Mouse (Mus musculus): ENCODE data around the gene Rgs17. TPM values are rescaled to one million over a fixed set of nuclear protein-coding genes. Genes with fewer than 3 reads are reported as not detected.
A peak's percentile ranks its signal among the peaks of the same experiment; 100 is the strongest.
"Not testable (repeated sequence)": the region's sequence is repeated elsewhere in the genome, so short reads cannot be mapped to it uniquely, and the experiment has no call there.

Rgs17 gene
- polyA plus RNA-seq (2015; fragmentation: Nextera tagmentation; extraction: Ambion mirVana) = 1.5 and 2.1 TPM in 2 replicates

GRCm38 (mm10) chr10:5922294-5922828, at the start of gene Rgs17:
Gene Rgs17 (minus strand): TSS chr10:5922400.
- no peak for DNase-seq (ENCODE audit: low spot score)

GRCm38 (mm10) chr10:5967655-5968054, 45.5 kb upstream of the Rgs17 start:
- DNase-seq (ENCODE audit: low spot score) = no peak

- not testable (repeated sequence) for DNase-seq (ENCODE audit: low spot score)
These were observed 31.6 kb upstream of the Rgs17 start for GRCm38 (mm10) chr10:5953787-5954186.

GRCm38 (mm10) chr10:5924261-5924660, 2.1 kb upstream of the Rgs17 start:
- DNase-seq (ENCODE audit: low spot score) = no peak

GRCm38 (mm10) chr10:5923096-5923495, 896 bp upstream of the Rgs17 start:
- DNase-seq (ENCODE audit: low spot score) = no peak

GRCm38 (mm10) chr10:5921771-5922170, 429 bp downstream of the Rgs17 start:
- DNase-seq (ENCODE audit: low spot score) = no peak

GRCm38 (mm10) chr10:5921031-5921551, 1.1 kb downstream of the Rgs17 start:
- no peak for DNase-seq (ENCODE audit: low spot score)

GRCm38 (mm10) chr10:5904399-5904798, 17.8 kb downstream of the Rgs17 start:
- no peak for DNase-seq (ENCODE audit: low spot score)

- DNase-seq (ENCODE audit: low spot score) = no peak
These were observed 20.4 kb downstream of the Rgs17 start for GRCm38 (mm10) chr10:5901777-5902176.

GRCm38 (mm10) chr10:5900731-5901130, 21.5 kb downstream of the Rgs17 start:
- DNase-seq (ENCODE audit: low spot score) = no peak

GRCm38 (mm10) chr10:5877106-5877505, 45.1 kb downstream of the Rgs17 start:
- DNase-seq (ENCODE audit: low spot score) = no peak

GRCm38 (mm10) chr10:5871081-5871480, 51.1 kb downstream of the Rgs17 start:
- no peak for DNase-seq (ENCODE audit: low spot score)

GRCm38 (mm10) chr10:5867981-5868552, 54.1 kb downstream of the Rgs17 start:
- DNase-seq (ENCODE audit: low spot score) = no peak

- DNase-seq (ENCODE audit: low spot score) = no peak
These were observed 56.2 kb downstream of the Rgs17 start for GRCm38 (mm10) chr10:5865996-5866395.

GRCm38 (mm10) chr10:5862669-5863068, 59.5 kb downstream of the Rgs17 start:
- no peak for DNase-seq (ENCODE audit: low spot score)

GRCm38 (mm10) chr10:5860849-5861248, 61.4 kb downstream of the Rgs17 start:
- no peak for DNase-seq (ENCODE audit: low spot score)

GRCm38 (mm10) chr10:5859729-5860128, 62.5 kb downstream of the Rgs17 start:
- peak; percentile 20 for DNase-seq (ENCODE audit: low spot score)

- no peak for DNase-seq (ENCODE audit: low spot score)
These were observed 64.1 kb downstream of the Rgs17 start for GRCm38 (mm10) chr10:5857996-5858549.

GRCm38 (mm10) chr10:5853290-5853868, 68.8 kb downstream of the Rgs17 start:
- no peak for DNase-seq (ENCODE audit: low spot score)

GRCm38 (mm10) chr10:5846939-5847338, 75.3 kb downstream of the Rgs17 start:
- peak; percentile 28 for DNase-seq (ENCODE audit: low spot score)

- peak; percentile 78 for DNase-seq (ENCODE audit: low spot score)
These were observed 80.8 kb downstream of the Rgs17 start for GRCm38 (mm10) chr10:5841369-5841768.

GRCm38 (mm10) chr10:5826336-5827025, 95.7 kb downstream of the Rgs17 start:
- no peak for DNase-seq (ENCODE audit: low spot score)
